Mouse (Mus musculus): ENCODE data around the gene Vmn1r40. TPM values are rescaled to one million over a fixed set of nuclear protein-coding genes. Genes with fewer than 3 reads are reported as not detected.

Vmn1r40 gene
- total and polyA plus RNA-seq, 2 experiments from 2014 or later = not detected

DNA sequence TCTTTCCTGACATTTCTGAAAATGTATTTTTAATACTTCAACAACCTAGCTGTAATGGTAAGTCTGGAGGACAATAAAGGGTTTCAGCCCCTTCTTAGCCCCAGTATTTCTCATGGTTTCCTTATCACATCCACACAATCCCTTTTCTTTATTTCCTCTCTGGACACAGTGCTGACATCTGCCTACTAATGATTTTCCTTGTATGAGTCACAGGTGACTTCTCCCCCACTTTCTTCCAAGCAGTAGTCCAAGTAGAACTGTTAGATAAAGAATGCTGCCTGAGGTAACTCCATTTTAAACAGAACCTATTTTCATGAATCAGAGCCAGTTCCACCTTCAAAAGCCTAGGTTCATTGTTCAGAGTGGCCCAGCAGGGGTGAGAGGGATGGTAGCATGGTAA, 35.5 kb downstream of the Vmn1r40 start:
- no peaks in the 10 kb centered on the region for H3K36me3 ChIP-seq (ENCODE audit: insufficient read depth)
- no peak overlapping the region for H3K9ac ChIP-seq
- no peak overlapping the region for H3K4me3 ChIP-seq (ENCODE audit: low read depth, low read length)
- H3K9me3 ChIP-seq (ENCODE audit: low read length) = no peaks in the 10 kb centered on the region
- H3K4me1 ChIP-seq (ENCODE audit: insufficient read depth) = no peaks in the 10 kb centered on the region
- no peaks in the 10 kb centered on the region for H3K27me3 ChIP-seq (ENCODE audit: insufficient read depth, low read length)
- DNase-seq (no peak), ATAC-seq (no peak)
- no peak for TF ChIP-seq CTCF (IDR thresholded peaks at IDR 0.05; ENCODE audit: low read depth)
- H3K27ac ChIP-seq (ENCODE audit: low read depth, low read length) = no peak overlapping the region
- no peak overlapping the region for H3K4me2 ChIP-seq (ENCODE audit: low read depth)

Other genes starting within 250 kb of the Vmn1r40 start
- 159 and 199 TPM in 2 replicates for gene Chchd6, start 111.9 kb upstream of the Vmn1r40 start, total RNA-seq (2014; rRNA removed)
- 210 and 211 TPM in 2 replicates for gene Chchd6, start 111.9 kb upstream of the Vmn1r40 start, polyA plus RNA-seq (2015; fragmentation: Nextera tagmentation; extraction: Ambion mirVana)
- gene Txnrd3, start 63.6 kb upstream of the Vmn1r40 start, total RNA-seq (2014; rRNA removed) = 21.2 and 24.2 TPM in 2 replicates
- 20.1 and 21.4 TPM in 2 replicates for gene Txnrd3, start 63.6 kb upstream of the Vmn1r40 start, polyA plus RNA-seq (2015; fragmentation: Nextera tagmentation; extraction: Ambion mirVana)
- not detected in 2 replicates for gene Vmn1r41, start 33.2 kb downstream of the Vmn1r40 start, total RNA-seq (2014; rRNA removed)
- not detected in 2 replicates for gene Vmn1r41, start 33.2 kb downstream of the Vmn1r40 start, polyA plus RNA-seq (2015; fragmentation: Nextera tagmentation; extraction: Ambion mirVana)
- gene Vmn1r42, start 168.9 kb downstream of the Vmn1r40 start, total RNA-seq (2014; rRNA removed) = not detected in 2 replicates
- gene Vmn1r42, start 168.9 kb downstream of the Vmn1r40 start, polyA plus RNA-seq (2015; fragmentation: Nextera tagmentation; extraction: Ambion mirVana) = not detected in 2 replicates
- gene Vmn1r43, start 168.9 kb downstream of the Vmn1r40 start, total RNA-seq (2014; rRNA removed) = not detected in 2 replicates
- gene Vmn1r43, start 168.9 kb downstream of the Vmn1r40 start, polyA plus RNA-seq (2015; fragmentation: Nextera tagmentation; extraction: Ambion mirVana) = not detected in 2 replicates
- gene Vmn1r44, start 176.1 kb downstream of the Vmn1r40 start, total RNA-seq (2014; rRNA removed) = not detected in 2 replicates
- not detected in 2 replicates for gene Vmn1r44, start 176.1 kb downstream of the Vmn1r40 start, polyA plus RNA-seq (2015; fragmentation: Nextera tagmentation; extraction: Ambion mirVana)
- not detected in 2 replicates for gene Vmn1r45, start 233.1 kb downstream of the Vmn1r40 start, total RNA-seq (2014; rRNA removed)
- gene Vmn1r45, start 233.1 kb downstream of the Vmn1r40 start, polyA plus RNA-seq (2015; fragmentation: Nextera tagmentation; extraction: Ambion mirVana) = not detected in 2 replicates